Mouse (Mus musculus) lung, embryonic 16.5 days (tissue): ENCODE results near the gene Atp6v0a4. TPM values are rescaled to one million over a fixed set of nuclear protein-coding genes. Genes with fewer than 3 reads are reported as not detected.

ENCODE experiments used
- ATAC-seq: fragments of 200-750 bp; cut with Nextera tagmentation; 2 replicates; pipeline ENCODE4 v1.8.0; 2017; ENCODE audit warnings: low read depth, mild to moderate bottlenecking, moderate library complexity
- H3K27ac ChIP-seq: fragments of 300-500 bp; sonication (generic); 2 replicates; pipeline ENCODE4 v1.5.1; 2014; ENCODE audit warnings: mild to moderate bottlenecking, control low read depth, low read length
- H3K27me3 ChIP-seq: fragments of 300-500 bp; sonication (generic); 2 replicates; pipeline ENCODE4 v1.6.1; 2014; ENCODE audit warnings: low read depth, low read length, mixed read lengths; ENCODE audit not compliant: control insufficient read depth, insufficient read depth
- H3K36me3 ChIP-seq: fragments of 300-500 bp; sonication (generic); 2 replicates; pipeline ENCODE4 v1.6.1; 2014; ENCODE audit warnings: low read length; ENCODE audit not compliant: control insufficient read depth, insufficient read depth
- H3K4me1 ChIP-seq: fragments of 300-500 bp; sonication (generic); replicated peaks from 2 replicates; pipeline ENCODE4 v1.6.1; 2014; ENCODE audit warnings: low read length, mixed read lengths; ENCODE audit not compliant: control insufficient read depth, insufficient read depth
- H3K4me2 ChIP-seq: fragments of 300-500 bp; sonication (generic); 2 replicates; pipeline ENCODE4 v1.6.1; 2014; ENCODE audit warnings: low read depth, low read length, control low read depth
- H3K4me3 ChIP-seq: fragments of 300-500 bp; sonication (generic); 2 replicates; pipeline ENCODE4 v1.5.1; 2014; ENCODE audit warnings: mild to moderate bottlenecking, low read length, control low read depth
- H3K9ac ChIP-seq: fragments of 300-500 bp; sonication (generic); 2 replicates; pipeline ENCODE4 v1.6.1; 2014; ENCODE audit warnings: low read length, control low read depth
- H3K9me3 ChIP-seq: fragments of 300-500 bp; sonication (generic); 2 replicates; pipeline ENCODE4 v1.6.1; 2016; ENCODE audit warnings: low read length; ENCODE audit not compliant: control insufficient read depth
- WGBS: fragments of 180-500 bp; shearing (Covaris S2); extraction: QIAGEN DNeasy Blood & Tissue Kit; methylation state at CpG from one replicate; pipeline ENCODE4 v1.1.7; 2014; 5-methylcytosine and 5-hydroxymethylcytosine counted together
- polyA plus RNA-seq: library from polyadenylated mRNA; unstranded; fragments of >200 nt; fragmentation: Nextera tagmentation; extraction: Ambion mirVana; gene quantifications from 2 replicates; pipeline ENCODE4 v1.2.1, GENCODE M21; 2015

Gene Atp6v0a4
- polyA plus RNA-seq, 1 experiment from 2014 or later: 10.5 TPM

- Histone ChIP-seq H3K4me1 (no peaks in the 10 kb centered on the region; the same call in 1 of the 2 replicates), H3K9ac (no peak overlapping the region), H3K4me3 (no peak overlapping the region), H3K36me3 (no peaks in the 10 kb centered on the region), H3K27me3 (no peaks in the 10 kb centered on the region), H3K4me2 (no peak overlapping the region), H3K9me3 (no peaks in the 10 kb centered on the region), H3K27ac (no peak overlapping the region)
- no peak for ATAC-seq
- 62% methylated on average over 11 of the region's 11 CpGs for WGBS
Observed at GRCm38 (mm10) chr6:38152305-38152704, 27.9 kb upstream of the Atp6v0a4 start.

DNA sequence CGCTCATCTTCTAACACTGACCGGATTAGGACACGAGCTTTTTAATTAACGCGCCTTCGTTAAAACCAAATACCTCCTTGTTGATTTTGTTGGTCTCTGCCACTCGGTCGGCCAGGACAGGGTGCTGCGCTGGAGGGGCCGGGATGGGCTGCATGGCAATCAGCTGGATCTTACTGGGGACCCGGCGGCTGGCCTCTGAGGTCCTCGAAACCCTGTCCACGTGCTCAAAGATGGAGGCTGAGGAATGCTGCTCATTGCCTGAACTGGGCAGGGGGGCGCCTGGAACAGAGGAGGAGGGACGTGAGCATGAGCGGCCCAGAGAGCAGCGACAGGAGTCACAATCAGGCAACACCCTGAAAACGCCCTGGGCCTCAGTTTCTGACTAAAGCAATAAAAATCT, 25.1 kb upstream of the Atp6v0a4 start:
- Histone ChIP-seq H3K27me3 (no peaks in the 10 kb centered on the region), H3K9me3 (no peaks in the 10 kb centered on the region), H3K27ac (no peak overlapping the region), H3K9ac (no peak overlapping the region), H3K36me3 (no peaks in the 10 kb centered on the region), H3K4me3 (no peak overlapping the region), H3K4me1 (peaks cover 17% of the 10 kb centered on the region), H3K4me2 (no peak overlapping the region)
- whole genome bisulfite sequencing: 84% methylated on average over 19 of the region's 19 CpGs
- no peak for ATAC-seq

DNA sequence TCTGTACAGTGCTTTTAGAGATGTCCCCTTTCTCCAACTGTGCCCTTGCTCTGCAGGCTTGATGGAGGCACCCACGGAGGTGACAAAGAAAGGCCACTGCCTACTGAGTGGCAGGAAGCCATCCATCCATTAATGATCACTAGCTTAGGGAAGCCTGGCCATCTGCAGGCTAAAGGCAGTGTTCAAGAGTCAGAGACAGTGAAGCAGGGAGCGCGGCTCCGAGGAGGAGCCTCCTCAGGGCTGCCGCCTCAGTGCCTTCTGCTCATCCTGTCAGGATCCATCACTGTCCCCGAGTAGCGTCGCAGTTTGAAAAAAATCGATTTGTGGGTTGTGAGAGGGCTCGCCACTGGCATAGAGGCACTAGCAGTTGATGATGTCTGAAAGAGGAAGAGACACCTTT, 24.2 kb upstream of the Atp6v0a4 start:
- H3K27ac ChIP-seq: no peak overlapping the region
- no peaks in the 10 kb centered on the region for H3K27me3 ChIP-seq
- H3K4me2 ChIP-seq: no peak overlapping the region
- H3K4me3 ChIP-seq: no peak overlapping the region
- no peaks in the 10 kb centered on the region for H3K9me3 ChIP-seq
- no peak overlapping the region for H3K9ac ChIP-seq
- H3K36me3 ChIP-seq: no peaks in the 10 kb centered on the region
- ATAC-seq: no peak
- peaks cover 25% of the 10 kb centered on the region for H3K4me1 ChIP-seq
- 84% methylated on average over 10 of the region's 10 CpGs for WGBS

DNA sequence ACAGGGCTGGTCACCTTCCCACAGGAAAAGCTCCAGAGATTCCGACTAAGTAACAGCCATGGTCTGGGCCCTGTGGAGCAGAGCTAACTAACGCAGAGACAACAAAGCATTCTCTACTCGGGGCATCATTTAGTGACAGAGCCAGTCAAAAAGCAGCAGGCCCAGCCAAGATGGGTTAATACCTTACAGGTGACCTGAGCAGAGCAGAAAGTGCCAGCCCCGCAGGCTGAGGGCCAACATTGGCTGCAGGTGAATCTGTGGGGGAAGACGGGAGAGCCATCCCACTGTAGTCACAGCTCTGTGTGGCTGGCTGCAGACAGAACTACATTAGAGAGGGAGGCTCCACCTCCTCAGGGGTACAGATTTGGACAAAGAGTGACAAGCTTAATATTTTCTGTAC, 22.9 kb upstream of the Atp6v0a4 start:
- H3K36me3 ChIP-seq: no peaks in the 10 kb centered on the region
- H3K9ac ChIP-seq: no peak overlapping the region
- no peaks in the 10 kb centered on the region for H3K27me3 ChIP-seq
- 82% methylated on average over 5 of the region's 5 CpGs for WGBS
- no peaks in the 10 kb centered on the region for H3K9me3 ChIP-seq
- H3K4me3 ChIP-seq: no peak overlapping the region
- no peak for ATAC-seq
- no peak overlapping the region for H3K27ac ChIP-seq
- H3K4me1 ChIP-seq: peaks cover 28% of the 10 kb centered on the region
- no peak overlapping the region for H3K4me2 ChIP-seq

DNA sequence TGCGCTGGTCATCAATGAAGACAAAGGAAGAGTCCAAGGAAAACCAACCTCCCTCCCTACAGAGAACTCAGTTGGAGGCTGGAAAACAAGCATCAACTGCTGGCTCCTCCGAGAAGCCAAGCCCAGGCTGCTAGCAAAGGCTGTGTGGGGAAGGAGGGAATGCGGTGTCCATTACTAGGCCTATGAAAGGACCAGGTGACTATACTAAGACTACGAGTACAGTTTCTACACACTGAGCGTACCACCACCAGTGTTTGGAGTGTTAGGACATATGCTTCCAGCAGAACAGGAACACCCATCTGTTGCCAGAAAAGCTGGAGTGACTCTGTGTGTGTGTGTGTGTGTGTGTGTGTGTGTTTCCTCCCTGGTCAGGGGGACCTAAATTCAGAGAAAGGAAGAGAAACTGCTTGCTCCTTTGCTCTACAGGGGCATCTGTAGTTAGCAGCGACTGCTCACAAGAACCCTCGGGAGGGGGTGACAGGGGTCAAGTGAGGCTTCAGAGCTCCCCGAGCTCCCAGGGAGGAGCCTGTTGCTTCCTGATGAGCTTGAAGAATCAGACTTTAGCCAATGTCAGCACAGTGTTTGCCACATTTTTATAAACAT, 21.2 kb upstream of the Atp6v0a4 start:
- Histone ChIP-seq H3K4me2 (no peak overlapping the region), H3K4me3 (no peak overlapping the region), H3K27me3 (no peaks in the 10 kb centered on the region), H3K36me3 (no peaks in the 10 kb centered on the region), H3K9ac (no peak overlapping the region), H3K4me1 (peaks cover 28% of the 10 kb centered on the region), H3K9me3 (no peaks in the 10 kb centered on the region), H3K27ac (peak overlapping the region; percentile 85)
- WGBS: 50% methylated on average over 8 of the region's 8 CpGs
- peak; percentile 11; the same call in 1 of the 2 replicates for ATAC-seq

DNA sequence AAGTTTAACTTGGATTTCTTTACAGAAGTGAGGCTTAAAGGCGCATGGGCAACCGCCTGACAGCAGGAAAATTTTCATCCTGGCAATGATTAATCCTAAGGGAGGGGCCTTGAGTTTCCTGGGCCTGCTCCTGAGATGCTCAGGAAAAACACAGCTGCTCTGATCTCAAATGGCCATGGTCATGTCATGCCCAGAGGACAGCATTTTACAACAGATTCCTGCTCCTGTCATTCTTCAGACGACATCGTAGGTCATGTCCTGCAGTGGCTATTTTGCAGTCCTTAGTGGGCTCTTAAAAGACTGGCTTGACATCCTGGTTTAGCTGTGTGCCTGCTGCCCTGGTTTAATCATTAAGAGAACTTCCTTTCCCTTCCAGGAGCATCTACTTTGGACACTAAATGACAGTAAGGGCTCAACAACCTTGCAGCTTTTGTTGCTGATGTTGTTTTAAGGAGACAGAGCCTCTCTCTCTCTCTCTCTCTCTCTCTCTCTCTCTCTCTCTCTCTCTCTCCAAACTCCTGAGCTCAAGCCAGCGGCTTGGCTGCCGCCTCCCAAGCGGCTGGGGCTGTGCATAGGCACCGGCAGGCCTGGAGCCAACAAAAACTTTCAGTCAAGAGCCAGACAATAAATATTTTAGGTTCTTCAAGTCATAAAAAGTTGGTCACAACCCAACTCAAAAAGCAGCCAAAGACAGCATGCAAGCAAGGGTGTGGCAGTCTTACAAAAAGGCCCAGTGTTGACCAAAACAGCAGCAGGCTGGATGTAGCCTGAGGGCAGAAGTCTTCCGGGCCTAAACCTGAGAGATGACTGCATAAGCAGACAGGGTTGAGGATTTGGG, 20.0 kb upstream of the Atp6v0a4 start:
- peaks cover 28% of the 10 kb centered on the region for H3K4me1 ChIP-seq
- no peak overlapping the region for H3K4me2 ChIP-seq
- H3K9ac ChIP-seq: no peak overlapping the region
- H3K4me3 ChIP-seq: no peak overlapping the region
- WGBS: 32% methylated on average over 9 of the region's 9 CpGs
- H3K27me3 ChIP-seq: no peaks in the 10 kb centered on the region
- no peaks in the 10 kb centered on the region for H3K9me3 ChIP-seq
- peak overlapping the region; percentile 85 for H3K27ac ChIP-seq
- H3K36me3 ChIP-seq: no peaks in the 10 kb centered on the region
- peak; percentile 82 for ATAC-seq

DNA sequence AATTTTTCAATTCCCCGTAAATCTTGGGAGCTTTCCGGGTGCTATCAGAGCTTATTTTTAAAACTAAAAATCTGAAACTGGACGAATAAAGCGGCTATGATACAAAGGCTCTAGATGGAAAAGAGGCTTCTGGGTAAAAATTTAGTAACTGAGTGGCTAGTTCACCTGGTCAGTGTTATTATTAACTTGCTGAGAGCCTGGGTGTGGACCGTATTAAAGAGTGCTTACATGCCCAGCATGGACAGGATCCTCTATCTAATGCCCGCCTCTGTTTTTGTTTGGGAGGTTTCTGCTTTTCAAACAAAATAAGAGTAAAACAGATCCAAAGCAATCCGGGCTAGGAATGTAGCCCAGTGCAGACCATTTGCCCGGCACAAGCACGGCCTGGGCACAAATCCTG, 16.0 kb upstream of the Atp6v0a4 start:
- Histone ChIP-seq H3K4me3 (no peak overlapping the region), H3K27ac (no peak overlapping the region), H3K4me1 (peaks cover 20% of the 10 kb centered on the region), H3K36me3 (no peaks in the 10 kb centered on the region), H3K9ac (no peak overlapping the region), H3K4me2 (no peak overlapping the region), H3K27me3 (no peaks in the 10 kb centered on the region), H3K9me3 (no peaks in the 10 kb centered on the region)
- no peak for ATAC-seq
- WGBS: 89% methylated on average over 9 of the region's 9 CpGs

GRCm38 (mm10) chr6:38139086-38139485, 14.7 kb upstream of the Atp6v0a4 start:
- WGBS: 87% methylated on average over 3 of the region's 3 CpGs

DNA sequence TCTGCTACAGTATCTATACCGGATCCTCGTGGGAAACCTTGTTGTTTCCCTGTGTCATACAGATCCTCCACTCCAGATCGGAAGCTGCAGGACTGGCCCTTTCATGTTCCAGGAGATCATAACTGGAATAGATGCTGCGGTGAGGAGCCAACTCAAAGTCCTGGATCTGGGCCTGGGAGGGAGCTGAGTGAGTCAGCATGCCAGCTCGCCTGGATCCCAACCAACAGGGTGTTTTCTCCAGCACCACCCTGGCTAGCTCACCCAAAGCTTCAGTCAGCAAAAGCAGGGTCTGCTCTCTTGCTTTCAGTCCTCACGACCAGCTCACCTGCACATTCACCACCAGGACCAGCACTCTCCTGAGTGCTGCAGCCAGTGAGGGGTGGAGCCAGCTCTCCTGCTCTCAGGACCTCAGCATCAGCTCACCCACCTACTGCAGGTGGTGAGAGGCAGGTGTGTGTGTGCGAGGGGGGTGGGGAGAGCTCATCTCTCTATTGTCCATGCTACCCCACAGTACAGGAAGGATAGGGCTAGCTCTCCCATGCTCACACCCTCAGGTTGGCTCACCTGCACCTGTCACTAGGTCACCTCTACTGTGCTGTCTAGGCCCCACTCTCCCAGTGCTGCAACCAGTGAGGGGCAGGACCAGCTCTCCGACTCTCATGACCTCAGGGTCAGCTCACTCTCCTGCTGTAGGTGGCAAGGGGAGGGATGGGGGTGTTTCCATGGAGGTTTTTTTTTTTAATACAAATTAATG, 10.6 kb upstream of the Atp6v0a4 start:
- WGBS: 75% methylated on average over 8 of the region's 8 CpGs

More at GRCm38 (mm10) chr6:38139086-38139485, 14.7 kb upstream of the Atp6v0a4 start:
- peaks cover 7% of the 10 kb centered on the region for H3K4me1 ChIP-seq
- no peak overlapping the region for H3K9ac ChIP-seq
- no peak overlapping the region for H3K27ac ChIP-seq
- peaks cover 2% of the 10 kb centered on the region; the same call in 1 of the 2 replicates for H3K36me3 ChIP-seq
- no peaks in the 10 kb centered on the region for H3K27me3 ChIP-seq
- H3K9me3 ChIP-seq: no peaks in the 10 kb centered on the region
- no peak for ATAC-seq
- H3K4me3 ChIP-seq: no peak overlapping the region
- no peak overlapping the region for H3K4me2 ChIP-seq

More for the DNA sequence above, 10.6 kb upstream of the Atp6v0a4 start:
- Histone ChIP-seq H3K4me1 (no peaks in the 10 kb centered on the region), H3K36me3 (peaks cover 3% of the 10 kb centered on the region; the same call in 1 of the 2 replicates), H3K9ac (no peak overlapping the region), H3K4me2 (no peak overlapping the region), H3K4me3 (no peak overlapping the region), H3K27ac (no peak overlapping the region), H3K9me3 (peaks cover 1% of the 10 kb centered on the region; the same call in 1 of the 2 replicates), H3K27me3 (no peaks in the 10 kb centered on the region)
- ATAC-seq: no peak
